Mouse (Mus musculus) hindbrain, embryonic 11.5 days (tissue): ENCODE data around the gene Brox. TPM values are rescaled to one million over a fixed set of nuclear protein-coding genes. Genes with fewer than 3 reads are reported as not detected.
A peak's percentile ranks its signal among the peaks of the same experiment; 100 is the strongest.
"Not testable (repeated sequence)": the region's sequence is repeated elsewhere in the genome, so short reads cannot be mapped to it uniquely, and the experiment has no call there.

Source experiments
- ATAC-seq: fragments of 200-750 bp; cut with Nextera tagmentation; 2 replicates; pipeline ENCODE4 v1.8.0; 2017; ENCODE audit warnings: mild to moderate bottlenecking, moderate TSS enrichment, moderate library complexity; ENCODE audit not compliant: low FRiP score
- DNase-seq: peaks from one replicate; pipeline ENCODE4 v3.0.0-alpha.2; 2015; ENCODE audit warnings: low spot score
- H3K27ac ChIP-seq: fragments of 300-500 bp; sonication (generic); 2 replicates; pipeline ENCODE4 v1.5.1; 2014; ENCODE audit warnings: mild to moderate bottlenecking, low read depth, low read length
- H3K27me3 ChIP-seq: fragments of 300-500 bp; sonication (generic); 2 replicates; pipeline ENCODE4 v1.6.1; 2014; ENCODE audit warnings: mild to moderate bottlenecking, low read length, moderate library complexity, mixed read lengths; ENCODE audit not compliant: control insufficient read depth, insufficient read depth
- H3K36me3 ChIP-seq: fragments of 300-500 bp; sonication (generic); 2 replicates; pipeline ENCODE4 v1.6.1; 2014; ENCODE audit warnings: mild to moderate bottlenecking, low read length, moderate library complexity, mixed read lengths; ENCODE audit not compliant: control insufficient read depth, insufficient read depth
- H3K4me1 ChIP-seq: fragments of 300-500 bp; sonication (generic); replicated peaks from 2 replicates; pipeline ENCODE4 v1.6.1; 2014; ENCODE audit warnings: low read length, mixed read lengths; ENCODE audit not compliant: control insufficient read depth, insufficient read depth
- H3K4me2 ChIP-seq: fragments of 300-500 bp; sonication (generic); replicated peaks from 2 replicates; pipeline ENCODE4 v1.6.1; 2014; ENCODE audit warnings: mild to moderate bottlenecking, low read depth, low read length
- H3K4me3 ChIP-seq: fragments of 300-500 bp; sonication (generic); 2 replicates; pipeline ENCODE4 v1.5.1; 2014; ENCODE audit warnings: low read depth, low read length
- H3K9ac ChIP-seq: fragments of 300-500 bp; sonication (generic); 2 replicates; pipeline ENCODE4 v1.6.1; 2014; ENCODE audit warnings: low read depth, low read length
- H3K9me3 ChIP-seq: fragments of 300-500 bp; sonication (generic); 2 replicates; pipeline ENCODE4 v1.6.1; 2016; ENCODE audit warnings: low read length; ENCODE audit not compliant: control insufficient read depth
- WGBS: fragments of 180-500 bp; shearing (Covaris S2); extraction: QIAGEN DNeasy Blood & Tissue Kit; methylation state at CpG from one replicate; pipeline ENCODE4 v1.1.7; 2014; 5-methylcytosine and 5-hydroxymethylcytosine counted together
- polyA plus RNA-seq: library from polyadenylated mRNA; unstranded; fragments of >200 nt; fragmentation: Nextera tagmentation; extraction: Ambion mirVana; gene quantifications from 2 replicates; pipeline ENCODE4 v1.2.1, GENCODE M21; 2014

Gene Brox
- polyA plus RNA-seq: 73.1 and 82.3 TPM in 2 replicates

DNA sequence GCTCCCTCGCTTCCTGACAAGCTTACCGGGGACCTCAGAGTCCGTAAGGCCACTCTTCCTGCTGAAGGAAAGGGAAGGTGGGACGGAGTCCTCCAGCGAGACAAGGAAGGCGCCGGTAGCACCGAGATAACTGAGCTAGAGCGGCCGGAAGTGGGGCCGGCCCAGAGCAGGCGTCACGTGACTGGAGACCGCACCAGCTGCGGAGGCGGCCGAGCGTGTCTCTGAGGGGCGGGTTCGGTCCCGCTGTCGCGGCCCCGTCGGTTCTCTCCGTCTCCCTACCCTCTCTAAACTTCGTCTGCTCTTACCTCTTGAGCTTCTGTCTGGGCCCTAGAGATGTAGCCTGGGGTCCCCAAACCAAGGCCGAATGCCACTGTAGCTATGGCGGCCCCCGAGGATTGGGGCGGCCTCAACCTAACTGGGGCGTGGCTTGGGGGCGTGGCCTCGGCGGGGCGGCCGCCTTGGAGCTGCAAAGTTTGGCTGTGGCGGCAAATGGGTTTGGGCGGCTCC, at the start of gene Brox:
Gene Brox (minus strand): TSS at position 393 of the 507 bp plus-strand sequence.
- H3K36me3 ChIP-seq: no peaks in the 10 kb centered on the region
- H3K27me3 ChIP-seq: no peaks in the 10 kb centered on the region
- H3K4me1 ChIP-seq: no peaks in the 10 kb centered on the region
- H3K9me3 ChIP-seq: no peaks in the 10 kb centered on the region
- DNase-seq (peak; percentile 94), ATAC-seq (peak; percentile 92)
- peak within 1 kb of the TSS; percentile 37; the same call in 1 of the 2 replicates for H3K27ac ChIP-seq
- H3K4me3 ChIP-seq: peak within 1 kb of the TSS; percentile 48
- H3K9ac ChIP-seq: peak within 1 kb of the TSS; percentile 42
- WGBS: 1% methylated on average over 37 of the region's 39 CpGs
- H3K4me2 ChIP-seq: peak within 1 kb of the TSS; percentile 45

DNA sequence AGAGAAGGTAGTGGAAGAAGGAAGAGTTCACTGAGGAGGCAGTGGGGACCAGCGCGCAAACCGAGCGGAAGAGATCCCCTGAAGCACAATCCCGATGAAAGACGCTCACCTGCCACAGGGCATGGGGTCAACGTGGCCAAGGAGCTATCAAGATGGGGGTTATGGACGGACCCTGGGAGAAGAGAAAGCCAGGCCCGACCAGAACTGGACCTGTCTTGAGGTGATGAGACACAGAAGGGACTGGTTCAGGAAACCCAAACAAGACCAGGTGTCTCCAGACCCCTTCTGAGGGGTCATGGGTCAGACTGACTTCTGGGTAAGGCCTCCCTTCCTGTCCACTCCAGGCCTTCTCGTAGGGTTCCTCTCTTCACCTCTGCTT, 48.7 kb upstream of the Brox start:
- H3K27ac ChIP-seq: peak overlapping the region; percentile 82; the same call in 1 of the 2 replicates

DNA sequence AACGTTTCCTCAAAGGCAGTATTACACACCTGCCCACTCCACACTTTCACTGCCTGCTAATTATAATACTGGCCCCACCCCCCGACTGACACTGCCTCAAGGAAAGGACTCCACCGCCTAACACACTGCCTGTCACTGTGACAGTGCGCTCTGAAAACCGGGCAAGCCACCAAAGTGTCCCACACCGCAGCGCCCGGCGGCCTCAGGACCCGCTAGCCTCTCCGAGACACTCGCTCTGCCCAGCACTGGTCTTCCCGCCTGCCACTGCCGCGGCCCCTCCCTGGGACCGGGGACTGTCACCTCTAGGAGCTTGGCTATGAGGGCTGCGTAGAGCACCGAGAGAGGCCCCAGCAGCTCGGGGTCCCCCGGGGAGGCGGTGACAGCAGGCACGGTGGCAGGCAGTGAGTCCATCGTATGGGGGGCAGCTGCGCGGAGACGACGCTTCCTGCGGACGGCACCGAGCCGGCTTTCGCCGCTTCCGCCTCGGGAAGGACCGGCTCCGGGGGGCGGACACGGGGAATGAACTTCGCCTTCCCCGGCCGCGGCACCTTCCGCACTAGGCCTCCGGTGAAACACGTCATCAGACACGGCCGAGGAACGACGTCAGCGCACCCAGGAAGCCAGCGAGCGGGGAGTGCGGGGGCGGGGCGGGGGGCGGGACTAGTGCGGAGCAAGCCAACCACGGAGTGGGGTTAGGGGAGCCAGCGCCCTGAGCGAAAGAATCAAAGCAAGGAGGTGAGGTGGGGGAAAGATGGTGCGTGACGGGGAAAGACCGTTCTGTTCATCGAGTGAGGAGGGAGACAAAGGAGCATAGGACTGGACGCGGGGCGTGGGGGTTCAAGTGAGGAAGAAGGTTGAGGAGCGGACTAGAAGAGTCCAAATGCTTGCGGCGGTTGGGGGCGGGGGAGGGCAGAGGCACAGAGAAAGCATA, 48.1 kb upstream of the Brox start:
- no peaks in the 10 kb centered on the region for H3K36me3 ChIP-seq
- H3K4me2 ChIP-seq: peak overlapping the region; percentile 86
- DNase-seq (peak; percentile 86), ATAC-seq (peak; percentile 98)
- 1% methylated on average over 67 of the region's 72 CpGs for WGBS
- peak overlapping the region; percentile 87 for H3K9ac ChIP-seq
- no peaks in the 10 kb centered on the region for H3K9me3 ChIP-seq
- H3K27ac ChIP-seq: peak overlapping the region; percentile 82
- peak overlapping the region; percentile 91 for H3K4me3 ChIP-seq
- H3K4me1 ChIP-seq: 0 out of 2 replicates have a peak, but pooled peaks cover 2% of the 10 kb centered on the region
- no peaks in the 10 kb centered on the region for H3K27me3 ChIP-seq

More for the DNA sequence above, 48.7 kb upstream of the Brox start:
- Histone ChIP-seq H3K9ac (peak overlapping the region; percentile 87), H3K36me3 (no peaks in the 10 kb centered on the region), H3K27me3 (no peaks in the 10 kb centered on the region), H3K4me1 (0 out of 2 replicates have a peak, but pooled peaks cover 2% of the 10 kb centered on the region), H3K9me3 (no peaks in the 10 kb centered on the region), H3K4me2 (peak overlapping the region; percentile 86), H3K4me3 (peak overlapping the region; percentile 91)
- DNase-seq (no peak), ATAC-seq (no peak; the same call in 1 of the 2 replicates)
- 12% methylated on average over 10 of the region's 10 CpGs for WGBS

DNA sequence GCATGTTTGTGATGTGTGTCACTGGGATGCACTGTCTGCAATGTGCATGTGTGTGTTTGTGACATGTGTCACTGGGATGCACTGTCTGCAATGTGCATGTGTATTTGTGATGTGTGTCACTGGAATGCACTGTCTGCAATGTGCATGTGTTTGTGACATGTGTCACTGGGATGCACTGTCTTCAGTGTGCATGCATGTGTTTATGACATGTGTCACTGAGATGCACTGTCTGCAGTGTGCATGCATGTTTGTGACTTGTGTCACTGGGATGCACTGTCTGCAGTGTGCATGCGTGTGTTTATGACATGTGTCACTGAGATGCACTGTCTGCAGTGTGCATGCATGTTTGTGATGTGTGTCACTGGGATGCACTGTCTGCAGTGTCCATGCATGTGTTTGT, 45.8 kb upstream of the Brox start:
- not testable (repeated sequence) for H3K36me3 ChIP-seq, H3K9me3 ChIP-seq, H3K4me2 ChIP-seq, H3K9ac ChIP-seq, ATAC-seq, DNase-seq, H3K4me3 ChIP-seq, H3K27ac ChIP-seq, H3K4me1 ChIP-seq, H3K27me3 ChIP-seq
- 100% methylated on average over 1 of the region's 1 CpGs for WGBS

DNA sequence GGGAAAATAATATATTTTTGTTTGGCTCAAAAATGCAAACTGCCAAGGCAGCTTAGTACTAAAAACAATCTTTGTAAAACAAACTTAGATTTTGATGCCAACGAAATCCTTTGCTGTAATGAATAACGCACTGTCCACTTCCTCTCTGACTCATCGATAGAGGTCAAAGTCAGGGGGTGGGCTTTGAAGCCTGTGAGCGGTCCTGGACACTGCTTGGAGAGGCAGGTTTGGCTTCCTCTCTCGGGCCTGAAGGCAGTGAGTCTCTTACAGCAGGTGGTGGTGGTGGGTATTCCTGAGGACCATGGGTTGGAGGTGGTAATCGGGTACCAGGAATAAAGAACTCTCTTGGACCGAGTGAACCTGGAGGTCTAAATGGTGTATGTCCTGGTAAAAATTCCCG, 30.1 kb upstream of the Brox start:
- no peak overlapping the region for H3K27ac ChIP-seq
- H3K4me1 ChIP-seq: no peaks in the 10 kb centered on the region
- H3K4me3 ChIP-seq: no peak overlapping the region
- no peaks in the 10 kb centered on the region for H3K27me3 ChIP-seq
- H3K36me3 ChIP-seq: peaks cover 28% of the 10 kb centered on the region
- no peak overlapping the region for H3K4me2 ChIP-seq
- no peak for ATAC-seq
- no peak overlapping the region for H3K9ac ChIP-seq
- H3K9me3 ChIP-seq: no peaks in the 10 kb centered on the region
- DNase-seq: no peak
- 90% methylated on average over 8 of the region's 8 CpGs for WGBS

DNA sequence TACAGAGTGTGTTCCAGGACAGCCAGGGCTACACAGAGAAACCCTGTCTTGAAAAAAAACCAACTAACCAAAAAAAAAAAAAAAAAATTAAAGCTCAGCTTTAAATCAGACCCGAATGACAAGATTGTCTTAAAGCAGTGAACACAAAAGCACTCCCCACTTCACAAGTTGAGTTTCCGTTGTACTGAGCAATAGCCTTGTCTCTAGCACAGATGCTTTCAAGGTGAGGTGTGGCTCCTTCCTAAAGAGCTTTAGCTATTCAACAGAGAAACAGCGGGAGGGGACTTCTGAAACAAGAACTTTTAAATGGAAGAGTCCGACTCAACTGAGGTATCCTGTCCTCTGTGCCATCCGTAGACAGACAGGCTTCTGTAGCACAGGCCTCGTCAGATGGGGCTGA, 27.4 kb upstream of the Brox start:
- 93% methylated on average over 6 of the region's 6 CpGs for WGBS
- DNase-seq: no peak
- ATAC-seq: no peak
- Histone ChIP-seq H3K9ac (no peak overlapping the region), H3K36me3 (peaks cover 12% of the 10 kb centered on the region), H3K27me3 (no peaks in the 10 kb centered on the region), H3K27ac (no peak overlapping the region), H3K4me1 (no peaks in the 10 kb centered on the region), H3K4me2 (no peak overlapping the region), H3K4me3 (no peak overlapping the region), H3K9me3 (no peaks in the 10 kb centered on the region)

DNA sequence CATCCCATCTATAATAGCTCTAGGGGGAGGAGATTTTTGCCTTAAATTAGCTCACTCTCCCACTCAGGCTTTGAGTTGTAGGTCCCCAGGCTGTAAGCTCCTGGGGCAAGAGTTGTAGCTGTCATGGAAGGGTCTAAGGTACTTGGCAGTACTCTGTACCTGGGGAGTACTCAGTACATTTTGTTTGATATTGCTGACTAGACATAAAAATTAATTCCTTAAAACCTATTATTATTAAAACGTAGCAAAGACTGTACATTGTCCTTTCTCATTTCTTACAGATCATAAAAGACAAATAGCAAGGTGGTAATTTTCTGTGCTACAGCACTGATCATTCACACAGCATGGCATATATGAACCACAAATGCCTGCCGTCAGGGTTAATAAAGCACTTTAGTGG, 26.9 kb upstream of the Brox start:
- ATAC-seq: no peak
- no peak overlapping the region for H3K27ac ChIP-seq
- no peaks in the 10 kb centered on the region for H3K27me3 ChIP-seq
- no peak overlapping the region for H3K9ac ChIP-seq
- DNase-seq: no peak
- H3K4me3 ChIP-seq: no peak overlapping the region
- no peaks in the 10 kb centered on the region for H3K9me3 ChIP-seq
- 95% methylated on average over 2 of the region's 2 CpGs for WGBS
- H3K4me2 ChIP-seq: no peak overlapping the region
- peaks cover 10% of the 10 kb centered on the region for H3K36me3 ChIP-seq
- H3K4me1 ChIP-seq: no peaks in the 10 kb centered on the region

DNA sequence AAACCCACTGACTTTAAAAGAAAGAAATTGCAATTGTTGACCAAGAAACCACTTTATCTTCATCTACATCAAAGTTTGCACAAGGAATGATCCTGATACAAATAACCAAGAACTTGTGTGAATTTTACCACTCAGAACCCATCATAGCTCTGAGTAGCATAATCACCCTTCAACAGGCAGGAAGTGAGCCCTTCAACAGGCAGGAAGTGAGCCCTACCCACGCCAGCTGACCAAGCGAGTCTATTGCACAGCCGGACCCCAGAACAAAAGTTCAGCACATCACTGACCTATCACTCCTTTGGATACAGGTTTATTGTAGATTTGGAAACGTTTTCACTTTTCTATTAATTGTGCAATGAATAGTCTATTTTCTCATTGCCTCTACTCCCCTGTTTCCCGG, 25.4 kb upstream of the Brox start:
- not testable (repeated sequence) for H3K4me2 ChIP-seq, H3K27ac ChIP-seq, H3K36me3 ChIP-seq, H3K9me3 ChIP-seq, H3K27me3 ChIP-seq, H3K9ac ChIP-seq, DNase-seq, ATAC-seq, H3K4me1 ChIP-seq, H3K4me3 ChIP-seq
- WGBS: 89% methylated on average over 5 of the region's 5 CpGs
